Mouse (Mus musculus): Measurements from ENCODE around the gene Arl5c. TPM values are rescaled to one million over a fixed set of nuclear protein-coding genes. Genes with fewer than 3 reads are reported as not detected.

Arl5c gene
- polyA plus RNA-seq (2017; shearing (Covaris generic)): 116 TPM

GRCm38 (mm10) chr11:97995564-97996288 lies at the start of gene Arl5c:
Arl5c (minus strand) TSS chr11:97996181.

DNA sequence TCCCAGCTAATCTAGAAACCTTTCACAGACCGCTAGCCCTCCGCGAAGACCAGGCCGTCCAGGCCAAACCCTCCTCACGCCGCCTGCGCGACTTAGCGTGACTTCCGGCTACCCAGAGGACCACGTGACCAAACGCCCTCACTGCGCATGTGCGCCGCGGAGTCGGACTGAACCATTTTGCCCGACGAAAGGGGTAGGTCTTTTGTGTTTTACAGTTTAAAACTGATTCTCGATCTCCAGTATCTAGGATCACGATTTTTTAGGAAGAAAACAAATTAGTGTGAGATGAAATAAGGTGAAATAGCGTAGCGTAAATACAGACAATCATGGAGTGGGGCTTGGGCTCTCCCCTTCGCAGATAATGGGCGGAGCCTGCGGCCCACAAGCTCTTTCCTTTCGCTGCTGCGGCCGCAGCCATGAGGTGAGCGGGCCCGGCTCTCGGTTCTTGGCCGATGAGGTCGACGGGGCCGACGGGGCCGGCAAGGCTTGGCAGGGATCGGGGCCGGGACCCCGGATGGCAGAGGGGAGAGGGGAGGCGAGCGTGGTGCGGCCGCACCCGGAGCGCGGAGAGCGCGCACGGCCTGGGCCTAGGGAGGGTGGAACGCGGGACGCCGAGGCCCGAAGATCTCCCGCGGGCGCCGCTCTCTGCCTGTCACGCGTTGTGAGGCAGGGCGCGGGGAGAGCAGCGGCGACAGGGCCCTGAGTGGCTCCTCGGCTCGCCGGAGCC lies 30.8 kb upstream of the Arl5c start, which contains the start of gene Rpl19:
Gene Rpl19, plus strand, starts transcription at position 141 of the 727 bp plus-strand sequence.

DNA sequence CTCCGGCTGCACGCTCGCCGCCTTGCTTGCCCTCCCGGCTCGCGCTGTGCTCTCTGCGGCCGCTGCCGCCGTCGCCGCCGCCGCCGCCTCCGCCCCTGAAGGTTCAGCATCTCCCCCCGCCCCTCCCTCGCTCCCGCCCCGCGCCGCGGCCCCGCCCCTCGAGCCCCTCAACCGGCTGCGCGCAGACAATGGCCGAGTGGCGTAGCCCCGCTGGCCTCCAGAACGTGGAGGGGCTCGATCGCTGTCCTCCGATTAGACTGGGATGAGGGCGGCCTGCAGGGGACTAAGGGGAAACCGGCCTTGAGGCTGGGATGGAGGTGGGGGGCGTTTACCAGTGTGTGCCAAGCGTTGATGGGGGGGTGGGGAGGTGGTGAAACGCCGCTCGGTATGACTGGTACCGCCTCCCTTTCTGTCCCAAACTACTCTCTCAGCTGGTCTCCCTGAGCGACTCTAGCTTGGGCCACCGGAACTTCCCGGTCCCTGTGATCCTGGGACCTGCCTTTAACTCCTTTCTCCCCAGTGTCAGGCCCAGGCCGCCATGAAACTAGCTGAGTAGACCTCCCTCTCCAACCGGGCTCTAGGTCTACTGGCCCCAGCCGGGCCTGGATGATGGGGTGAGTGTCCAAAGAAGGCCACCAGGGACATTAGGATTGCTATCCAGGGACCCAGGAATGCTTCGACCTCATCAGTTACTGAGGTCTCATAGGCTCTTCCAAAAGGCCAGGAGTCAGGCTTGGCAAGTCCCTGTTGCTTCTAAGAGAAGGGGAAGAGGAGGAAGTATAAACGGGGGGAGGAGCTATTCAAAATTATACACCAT lies 26.8 kb upstream of the Arl5c start, which contains the start of gene Cacnb1:
Gene Cacnb1, minus strand, starts transcription at position 480 of the 817 bp plus-strand sequence.

DNA sequence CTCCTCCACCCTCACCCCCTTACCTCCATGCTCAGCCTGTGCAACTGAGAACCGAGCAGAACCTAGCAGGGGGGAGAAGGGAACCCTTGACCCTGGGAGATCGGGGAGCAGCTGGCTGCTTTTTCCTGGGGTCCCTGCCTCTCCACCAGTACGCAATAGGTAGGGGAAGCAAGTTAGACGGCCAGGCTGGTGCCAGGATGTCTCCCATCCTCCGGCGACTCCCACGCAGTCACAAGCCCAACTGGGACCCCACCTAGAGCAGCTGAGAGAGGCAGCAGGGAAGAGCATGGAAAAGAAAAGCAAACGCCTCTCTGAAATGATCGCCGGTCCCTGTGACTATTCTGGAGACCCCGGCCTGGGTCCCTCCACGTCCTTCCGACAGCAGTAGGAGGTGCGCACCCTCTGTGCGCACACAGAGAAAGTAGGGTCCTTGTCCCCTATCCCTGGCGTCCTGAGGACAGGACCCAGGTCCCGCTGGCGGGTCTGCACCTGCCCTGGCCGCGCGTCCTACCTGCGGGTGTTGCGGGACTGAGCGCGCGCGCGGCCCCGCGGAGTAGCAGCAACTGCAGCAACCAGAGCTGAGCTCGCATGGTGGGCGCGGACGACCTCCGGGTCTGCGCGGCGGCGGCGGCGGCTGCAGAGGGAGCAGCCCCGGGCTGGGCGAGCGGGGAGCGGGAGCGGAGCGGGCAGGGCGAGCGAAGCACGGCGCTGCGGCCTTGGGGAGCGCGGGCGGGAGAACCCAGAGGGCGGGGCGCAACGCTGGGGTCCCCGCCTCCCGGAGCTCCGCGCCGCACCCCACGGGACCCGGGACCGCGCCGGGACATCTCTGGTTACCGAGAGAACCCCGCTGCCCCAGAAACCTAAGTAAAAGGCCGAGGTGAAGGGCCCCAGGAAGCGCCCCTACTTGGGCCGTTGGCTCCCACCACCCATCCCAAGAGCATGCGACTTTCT lies 10.0 kb downstream of the Arl5c start, which contains the start of gene Plxdc1:
Gene Plxdc1, minus strand, starts transcription at position 718 of the 951 bp plus-strand sequence.

Other genes starting within 250 kb of the Arl5c start
- 66.2 TPM for gene Cwc25, start 229.6 kb downstream of the Arl5c start, polyA plus RNA-seq (2017; shearing (Covaris generic))
- gene 1700001P01Rik, start 220.3 kb downstream of the Arl5c start, polyA plus RNA-seq (2017; shearing (Covaris generic)): not detected
- gene Rpl23, start 213.7 kb downstream of the Arl5c start, polyA plus RNA-seq (2017; shearing (Covaris generic)): 463 TPM
- gene Lasp1, start 197.2 kb downstream of the Arl5c start, polyA plus RNA-seq (2017; shearing (Covaris generic)): 124 TPM
- gene B230217C12Rik, start 155.4 kb downstream of the Arl5c start, polyA plus RNA-seq (2017; shearing (Covaris generic)): 1.3 TPM
- 0.59 TPM for gene Fbxo47, start 112.0 kb downstream of the Arl5c start, polyA plus RNA-seq (2017; shearing (Covaris generic))
- gene Plxdc1, start 9.7 kb downstream of the Arl5c start, polyA plus RNA-seq (2017; shearing (Covaris generic)): 2.2 TPM
- gene Cacnb1, start 26.9 kb upstream of the Arl5c start, polyA plus RNA-seq (2017; shearing (Covaris generic)): 14.7 TPM
- gene Rpl19, start 30.5 kb upstream of the Arl5c start, polyA plus RNA-seq (2017; shearing (Covaris generic)): 1,592 TPM
- gene Stac2, start 57.3 kb upstream of the Arl5c start, polyA plus RNA-seq (2017; shearing (Covaris generic)): 0.16 TPM
- 28.8 TPM for gene Fbxl20, start 154.2 kb upstream of the Arl5c start, polyA plus RNA-seq (2017; shearing (Covaris generic))
- gene Med1, start 197.1 kb upstream of the Arl5c start, polyA plus RNA-seq (2017; shearing (Covaris generic)): 66.4 TPM
- gene Cdk12, start 206.9 kb upstream of the Arl5c start, polyA plus RNA-seq (2017; shearing (Covaris generic)): 16.3 TPM